Comparison of ENCODE assay signal across 9 mouse cellular contexts in the genomic region with DNA sequence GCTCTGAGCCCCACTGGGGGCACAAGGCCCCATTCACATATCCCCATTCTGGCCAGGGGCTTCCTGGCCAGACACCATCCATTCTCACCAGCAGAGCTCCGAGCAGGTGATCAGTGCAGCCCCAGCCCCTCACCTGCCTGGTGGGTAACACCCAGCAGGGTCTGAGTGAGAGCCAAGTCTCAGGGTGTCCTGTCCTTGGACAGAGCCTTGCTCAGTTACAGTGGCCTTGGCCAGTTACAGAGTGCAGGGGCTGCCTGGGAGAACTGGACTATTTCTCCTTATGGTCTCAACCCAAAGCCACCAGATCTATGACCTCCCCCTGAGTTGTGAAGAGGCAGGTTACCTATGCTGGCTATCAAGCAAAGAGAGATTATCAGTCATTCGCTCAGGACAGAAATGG. TPM values are rescaled to one million over a fixed set of nuclear protein-coding genes. Genes with fewer than 3 reads are reported as not detected.
DNase-seq lines count a peak whose midpoint lies in the region; ATAC-seq and TF ChIP-seq lines count a peak whose summit lies in the region.
"Had no signal": no experiment of that assay in that cellular context is flagged by ENCODE, and none has a peak within 500 bp of the region (broad histone marks: within the 10 kb centered on the region; RNA-seq: fewer than 3 reads in every experiment).

No protein-coding gene starts in this region.

- TF ChIP-seq CTCF in lung, adult 2 months (IDR thresholded peaks at IDR 0.05; ENCODE audit: insufficient read depth, low read length) = no peak
- TF ChIP-seq CTCF in liver, postnatal 0 days (IDR thresholded peaks at IDR 0.05; ENCODE audit: low read depth) = no peak

- no peaks in the 10 kb centered on the region for H3K27me3 ChIP-seq in embryonic facial prominence, embryonic 11.5 days (ENCODE audit: control insufficient read depth, insufficient read depth, low read length)
- H3K27me3 ChIP-seq in heart, embryonic 15.5 days = no peaks in the 10 kb centered on the region
- no peaks in the 10 kb centered on the region for H3K27me3 ChIP-seq in liver, postnatal 0 days (ENCODE audit: insufficient read depth, low read length)

- no peaks in the 10 kb centered on the region; the same call in 1 of the 2 replicates for H3K4me1 ChIP-seq in lung, adult 2 months (ENCODE audit: control insufficient read depth, insufficient read depth, low read length)
- no peaks in the 10 kb centered on the region for H3K4me1 ChIP-seq in embryonic facial prominence, embryonic 11.5 days (ENCODE audit: control insufficient read depth, insufficient read depth, low read length)
- peaks cover 31% of the 10 kb centered on the region for H3K4me1 ChIP-seq in heart, embryonic 15.5 days (replicated peaks)
- no peaks in the 10 kb centered on the region for H3K4me1 ChIP-seq in liver, postnatal 0 days (ENCODE audit: insufficient read depth)

- no peak for TF ChIP-seq EP300 in liver, postnatal 0 days (IDR thresholded peaks at IDR 0.05; ENCODE audit: low read depth)

- TF ChIP-seq POLR2A in lung, adult 2 months (IDR thresholded peaks at IDR 0.05; ENCODE audit: borderline replicate concordance, extremely low read depth, low read depth, low read length) = no peak

- H3K4me2 ChIP-seq in embryonic facial prominence, embryonic 11.5 days (ENCODE audit: low read depth, low read length) = peak overlapping the region; percentile 29; the same call in 1 of the 2 replicates
- peak overlapping the region; percentile 60 for H3K4me2 ChIP-seq in heart, embryonic 15.5 days
- 0 out of 2 replicates have a peak overlapping the region, but pooled peaks have one; percentile 13 for H3K4me2 ChIP-seq in liver, postnatal 0 days (ENCODE audit: low read depth, low read length)

- H3K9ac ChIP-seq in embryonic facial prominence, embryonic 11.5 days (replicated peaks; ENCODE audit: low read length) = no peak overlapping the region
- H3K9ac ChIP-seq in heart, embryonic 15.5 days = peak overlapping the region; percentile 49
- H3K9ac ChIP-seq in liver, postnatal 0 days (replicated peaks) = 0 out of 2 replicates have a peak overlapping the region, but pooled peaks have one; percentile 26

- no peak overlapping the region for H3K27ac ChIP-seq in embryonic facial prominence, embryonic 11.5 days (replicated peaks; ENCODE audit: low read depth, low read length)
- H3K27ac ChIP-seq in heart, embryonic 15.5 days = peak overlapping the region; percentile 61
- H3K27ac ChIP-seq in liver, postnatal 0 days (ENCODE audit: low read depth) = no peak overlapping the region

- no peak for ATAC-seq in embryonic facial prominence, embryonic 11.5 days (replicated peaks; ENCODE audit: insufficient number of reproducible peaks, low FRiP score, low TSS enrichment, low read depth)
- no peak for ATAC-seq in heart, embryonic 15.5 days (replicated peaks; ENCODE audit: insufficient number of reproducible peaks, insufficient read depth, low FRiP score, low read depth)
- no peak for ATAC-seq in liver, postnatal 0 days

- peak; percentile 3 for DNase-seq in lung, adult 2 months
- DNase-seq in lung, postnatal 36 days = no peak
- no peak for DNase-seq in embryonic facial prominence, embryonic 11.5 days (ENCODE audit: low spot score)
- DNase-seq in liver, postnatal 0 days = no peak
- no peak for DNase-seq in cerebellum, postnatal 36 days
- DNase-seq in embryo, embryonic 9.5 days (ENCODE audit: extremely low spot score) = no peak
- no peak for DNase-seq in MN1 (ENCODE audit: low spot score)
- DNase-seq: right cerebral cortex, postnatal 14 days had no signal

- H3K36me3 ChIP-seq in embryonic facial prominence, embryonic 11.5 days (replicated peaks; ENCODE audit: control insufficient read depth, insufficient read depth, low read depth, low read length) = no peaks in the 10 kb centered on the region; the same call in 1 of the 2 replicates
- H3K36me3 ChIP-seq in heart, embryonic 15.5 days = 0 out of 2 replicates have a peak, but pooled peaks cover 16% of the 10 kb centered on the region
- H3K36me3 ChIP-seq in liver, postnatal 0 days (replicated peaks; ENCODE audit: insufficient read depth, low read length) = no peaks in the 10 kb centered on the region

- WGBS in lung, adult 2 months = 60% methylated on average over 2 of the region's 2 CpGs
- 88% methylated on average over 2 of the region's 2 CpGs for WGBS in embryonic facial prominence, embryonic 11.5 days
- 51% methylated on average over 2 of the region's 2 CpGs for WGBS in heart, embryonic 15.5 days
- WGBS in liver, postnatal 0 days (ENCODE audit: insufficient replicate concordance) = 64% methylated on average over 2 of the region's 2 CpGs

- H3K4me3 ChIP-seq in lung, adult 2 months (replicated peaks; ENCODE audit: extremely low read depth, low read depth, low read length) = peak overlapping the region; percentile 64
- H3K4me3 ChIP-seq in embryonic facial prominence, embryonic 11.5 days (ENCODE audit: low read depth, low read length) = no peak overlapping the region
- H3K4me3 ChIP-seq in heart, embryonic 15.5 days = peak overlapping the region; percentile 46
- H3K4me3 ChIP-seq in liver, postnatal 0 days (ENCODE audit: low read depth, low read length) = no peak overlapping the region

- no peaks in the 10 kb centered on the region for H3K9me3 ChIP-seq in embryonic facial prominence, embryonic 11.5 days (replicated peaks; ENCODE audit: control insufficient read depth, low read length)
- no peaks in the 10 kb centered on the region for H3K9me3 ChIP-seq in heart, embryonic 15.5 days (replicated peaks)
- H3K9me3 ChIP-seq in liver, postnatal 0 days (ENCODE audit: low read length) = no peaks in the 10 kb centered on the region

RNA-seq across cellular contexts. Expression of a gene that starts 0.9 kb away (rescaled TPM):
- polyA plus RNA-seq in lung, adult 2 months (2012; rRNA removed) = 203 and 218 TPM in 2 replicates
- polyA plus RNA-seq in embryonic facial prominence, embryonic 11.5 days (2014; fragmentation: Nextera tagmentation; extraction: Ambion mirVana) = 18.5 and 19.8 TPM in 2 replicates
- 90.9 and 128 TPM in 2 replicates for polyA plus RNA-seq in heart, embryonic 15.5 days (2015; fragmentation: Nextera tagmentation; extraction: Ambion mirVana)
- 7.7 and 8.7 TPM in 2 replicates for polyA plus RNA-seq in liver, postnatal 0 days (2015; fragmentation: Nextera tagmentation; extraction: Ambion mirVana)

Comparison
In these comparisons a context has a peak if more than half of its experiments do, and no peak if none do; other contexts are left out.
1. H3K4me3 ChIP-seq: peak in lung, adult 2 months (single experiment) and heart, embryonic 15.5 days (single experiment); none in embryonic facial prominence, embryonic 11.5 days (single experiment) and liver, postnatal 0 days (single experiment).
2. Peak in every context shown above with its lines, with median percentiles within 50 percentile points of each other: H3K4me2 ChIP-seq.